Mouse (Mus musculus): ENCODE measurements around the gene Wdr91.

The Wdr91 gene

DNA sequence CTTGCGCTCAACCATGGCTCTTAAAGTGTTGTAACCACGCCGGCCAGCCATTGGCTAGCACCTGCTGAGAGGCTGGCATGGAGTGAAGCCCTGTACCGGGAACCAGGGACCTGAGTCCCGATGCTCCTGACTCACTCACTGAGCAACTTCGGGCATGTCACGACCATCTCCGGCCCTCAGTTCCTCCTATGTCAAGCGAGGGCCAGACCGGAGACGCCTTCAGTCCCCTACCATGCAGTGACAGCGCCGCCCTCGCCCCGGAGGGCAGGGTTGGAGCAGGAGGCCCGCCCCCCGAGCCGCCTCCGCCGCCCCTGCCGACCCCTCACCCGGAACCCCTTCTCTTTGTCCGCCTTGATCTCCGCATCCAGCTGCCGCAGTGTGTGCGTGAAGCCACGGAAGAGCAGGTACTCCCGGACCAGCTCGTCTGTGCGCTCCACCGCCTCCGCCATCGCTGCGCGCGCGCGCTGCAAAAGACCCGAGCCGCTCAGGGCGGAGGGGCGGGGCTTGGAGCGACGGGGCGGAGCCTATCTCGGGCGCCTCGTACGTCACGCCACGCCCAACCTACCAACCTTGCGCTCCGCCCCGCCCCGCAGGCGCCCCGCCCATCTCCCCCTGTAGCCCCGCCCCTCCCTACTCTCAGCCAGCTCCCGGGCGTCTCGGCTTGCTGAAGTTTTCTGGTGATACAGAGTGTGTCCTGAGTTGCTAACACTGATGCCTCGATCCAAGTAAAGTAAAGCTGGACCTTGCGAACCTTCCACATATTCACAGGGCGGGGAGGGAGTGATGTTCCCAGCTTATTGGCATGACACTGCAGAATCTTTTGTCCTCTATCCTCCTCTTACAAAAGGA, at the start of gene Wdr91:
TSS of gene Wdr91 (minus strand) at position 506 of the 849 bp plus-strand sequence.
- DNase-seq (ENCODE audit: low read depth) = peak; percentile 80

DNA sequence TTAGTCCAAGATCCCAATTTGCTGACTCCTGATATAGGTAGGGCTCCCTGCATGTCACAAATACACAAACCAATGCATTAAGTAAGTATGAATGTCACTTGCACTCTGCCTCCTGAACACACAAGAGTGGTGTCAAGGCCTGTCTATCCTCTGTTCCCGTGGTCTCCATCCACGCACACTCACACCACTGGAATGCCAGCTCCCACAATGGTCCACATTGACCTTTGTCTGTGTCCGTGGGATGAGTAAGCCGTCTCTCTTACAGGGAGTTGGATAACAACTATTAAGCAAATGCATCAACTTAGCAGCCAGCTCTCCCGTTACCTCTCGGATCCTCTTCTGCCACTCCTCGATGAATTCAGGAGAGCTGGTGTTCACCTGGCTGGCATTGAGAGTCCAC, 48.5 kb upstream of the Wdr91 start:
- DNase-seq (ENCODE audit: low read depth) = no peak

DNA sequence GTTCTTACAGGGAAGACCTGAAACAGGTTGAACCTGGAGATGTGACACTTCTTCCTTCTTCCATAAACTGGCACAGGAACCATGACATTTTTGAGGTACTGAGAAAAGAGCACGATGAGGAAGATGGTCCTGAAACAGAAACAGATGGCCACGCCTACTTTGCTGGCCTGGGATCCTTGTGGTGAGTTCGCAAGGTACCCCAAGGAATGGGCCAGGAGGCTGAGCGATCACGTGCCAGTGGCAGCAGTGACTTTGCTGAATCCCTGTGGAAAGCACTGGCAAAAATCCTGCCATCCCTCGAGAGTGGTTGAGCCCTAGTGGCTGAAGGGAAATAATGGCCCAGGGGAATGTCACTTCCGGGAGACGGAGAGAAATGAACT, 45.2 kb upstream of the Wdr91 start:
- DNase-seq (ENCODE audit: low read depth) = no peak

DNA sequence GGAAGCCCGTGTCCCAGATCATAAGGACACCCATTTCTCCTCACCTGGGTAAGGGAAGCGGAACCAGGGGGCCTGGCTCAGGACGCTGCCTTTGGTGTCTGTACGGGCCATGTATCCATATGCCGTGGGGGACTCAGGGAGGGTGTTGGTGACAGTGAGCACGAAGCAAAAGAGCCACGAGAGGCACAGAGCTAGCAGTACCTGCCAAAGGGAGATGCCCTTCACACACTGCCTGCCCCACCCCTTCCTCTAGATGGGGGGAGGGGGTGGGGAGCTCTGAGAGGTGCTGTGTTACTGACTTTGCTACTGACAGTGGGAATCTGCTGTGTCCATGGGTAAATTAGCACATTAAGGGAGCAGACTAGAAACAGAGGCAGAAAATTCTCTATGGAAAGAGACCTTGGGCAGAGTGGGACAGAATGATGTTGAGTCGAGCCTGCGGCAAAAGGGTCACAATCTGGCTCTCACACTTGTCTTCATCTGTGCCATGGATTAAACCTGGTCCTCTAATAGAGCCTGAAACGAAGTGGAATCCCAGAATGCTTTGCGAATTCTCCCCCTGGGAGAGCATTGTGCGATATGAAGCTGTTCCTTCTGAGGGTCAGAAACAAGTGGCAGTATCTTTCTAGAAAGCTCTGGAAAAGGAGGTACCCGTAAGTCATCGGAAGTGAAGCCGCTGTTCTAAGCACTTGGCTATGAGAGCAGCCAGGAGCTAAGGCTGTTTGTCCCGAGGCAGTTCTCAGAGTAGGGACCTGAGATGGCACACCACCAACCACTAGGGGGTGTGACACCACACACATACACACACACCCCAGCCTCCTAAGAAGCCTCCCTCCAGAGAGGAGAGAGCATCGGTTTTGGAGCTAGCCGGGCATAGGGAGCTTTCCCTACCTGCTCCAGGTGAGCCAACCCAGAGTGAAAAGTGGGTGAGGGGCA, 44.5 kb upstream of the Wdr91 start:
- peak; percentile 34 for DNase-seq (ENCODE audit: low read depth)

DNA sequence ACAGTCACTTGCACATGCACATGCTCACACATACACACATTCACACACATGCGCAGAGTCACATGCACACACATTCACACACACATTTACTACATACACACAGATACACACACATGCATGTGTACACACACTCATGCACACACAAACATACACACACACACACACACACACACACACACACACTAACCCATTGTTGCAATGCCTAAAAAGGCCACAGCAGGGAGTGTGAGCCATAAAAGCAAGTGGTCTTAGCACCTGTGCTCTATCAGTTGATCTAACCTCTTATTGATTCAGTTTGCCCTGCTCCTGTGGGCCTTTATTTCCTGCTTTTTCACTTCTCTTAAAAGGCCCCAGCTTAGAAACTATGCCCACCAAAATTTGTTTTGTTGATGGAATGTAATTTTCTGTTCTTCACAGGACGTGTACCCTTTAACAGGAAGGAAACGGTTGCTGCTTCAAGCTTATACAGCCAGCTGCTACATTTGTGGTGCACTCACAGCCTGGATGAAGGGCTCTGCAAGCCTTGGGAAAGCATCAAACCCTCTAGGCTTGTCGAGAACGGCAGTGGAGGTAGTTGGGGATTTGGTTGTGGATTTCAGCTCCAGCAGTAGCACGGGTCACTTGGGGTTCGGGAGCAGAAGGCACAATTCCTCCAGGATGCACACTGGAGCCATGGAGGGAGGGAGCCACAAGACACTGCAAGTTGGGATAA, 41.4 kb upstream of the Wdr91 start:
- DNase-seq (ENCODE audit: low read depth) = no peak

DNA sequence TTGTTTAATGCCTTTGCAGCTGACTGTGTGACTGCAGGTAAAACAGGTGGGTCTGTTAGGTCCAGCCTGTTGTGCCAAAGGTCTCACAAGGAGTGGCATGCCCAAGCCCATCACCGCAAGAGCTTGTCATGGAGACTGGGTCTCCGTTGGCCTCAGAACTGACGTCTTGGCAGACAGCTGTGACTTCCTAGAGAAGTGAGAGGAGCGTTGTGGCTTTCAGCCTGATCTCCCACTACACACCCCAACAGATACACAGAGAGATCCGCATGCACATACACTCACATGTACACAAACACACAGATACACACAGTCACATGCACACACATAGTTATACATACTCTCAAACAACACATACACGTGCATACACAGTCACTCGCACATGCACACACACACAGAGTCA, 40.8 kb upstream of the Wdr91 start:
- no peak for DNase-seq (ENCODE audit: low read depth)

DNA sequence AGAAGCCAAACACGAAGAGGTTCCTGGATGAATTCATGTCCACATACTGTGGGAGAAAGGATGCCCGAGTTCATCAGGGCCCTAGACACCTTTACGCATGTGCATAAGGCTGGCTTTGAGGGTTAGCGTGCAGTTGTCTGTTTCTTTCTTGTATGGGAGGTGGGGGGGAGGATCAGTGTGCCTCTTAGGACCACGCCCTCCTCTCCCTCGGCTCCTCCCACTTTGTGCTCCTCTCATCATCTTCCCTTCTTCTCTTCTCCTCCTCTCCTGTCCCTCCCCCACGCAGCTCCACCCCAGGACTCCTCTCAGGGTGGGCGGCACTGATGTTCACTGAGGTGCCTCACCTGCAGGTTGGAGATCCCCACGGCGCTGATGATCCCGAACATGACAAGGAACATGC, 37.8 kb upstream of the Wdr91 start:
- no peak for DNase-seq (ENCODE audit: low read depth)

DNA sequence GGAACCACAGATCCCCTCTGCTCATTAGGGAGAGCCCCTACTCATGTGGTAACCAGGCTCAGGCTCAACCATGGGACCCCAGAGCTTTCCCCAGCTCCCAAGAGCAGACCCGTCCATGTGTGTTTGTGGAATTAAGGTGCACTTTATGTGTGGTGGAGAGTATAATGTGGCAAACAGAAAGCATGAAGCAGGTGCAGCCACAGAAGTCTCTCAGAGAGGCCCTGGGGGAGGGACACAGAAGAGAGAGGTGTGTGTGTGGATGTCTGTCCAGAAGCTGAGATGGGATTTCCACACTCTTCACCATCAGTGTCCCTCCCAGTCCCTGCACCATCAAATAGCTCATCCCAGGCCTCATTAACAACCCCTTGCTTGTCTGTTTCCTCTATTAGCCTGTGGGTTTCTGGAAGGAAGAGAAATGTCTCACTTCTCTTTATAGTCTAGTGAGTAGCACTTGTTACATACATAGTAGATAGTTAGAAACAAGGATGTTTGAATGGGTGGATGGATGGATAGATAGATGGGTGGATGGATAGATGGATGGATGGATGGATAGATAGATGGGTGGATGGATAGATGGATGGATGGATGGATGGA, 35.9 kb upstream of the Wdr91 start:
- DNase-seq (ENCODE audit: low read depth) = no peak

DNA sequence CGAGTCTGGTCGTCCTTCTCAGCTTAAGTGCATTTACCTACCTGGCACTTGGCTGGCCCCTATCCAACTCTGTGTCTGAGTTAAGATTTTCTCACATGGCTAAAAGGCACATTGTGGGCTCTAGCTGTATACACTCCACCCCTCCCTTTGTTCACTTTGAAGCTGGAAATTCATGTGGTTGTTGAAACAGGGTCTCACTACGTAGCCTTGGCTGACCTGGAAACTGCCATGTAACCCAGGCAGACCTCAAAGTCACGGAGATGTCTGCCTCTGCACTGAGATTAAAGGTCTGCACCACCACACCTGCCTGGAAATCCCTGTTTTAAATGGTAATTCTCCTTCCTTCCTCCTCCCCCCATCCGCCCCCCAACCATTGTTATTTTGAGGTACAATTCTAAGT, 32.8 kb upstream of the Wdr91 start:
- DNase-seq (ENCODE audit: low read depth) = no peak

DNA sequence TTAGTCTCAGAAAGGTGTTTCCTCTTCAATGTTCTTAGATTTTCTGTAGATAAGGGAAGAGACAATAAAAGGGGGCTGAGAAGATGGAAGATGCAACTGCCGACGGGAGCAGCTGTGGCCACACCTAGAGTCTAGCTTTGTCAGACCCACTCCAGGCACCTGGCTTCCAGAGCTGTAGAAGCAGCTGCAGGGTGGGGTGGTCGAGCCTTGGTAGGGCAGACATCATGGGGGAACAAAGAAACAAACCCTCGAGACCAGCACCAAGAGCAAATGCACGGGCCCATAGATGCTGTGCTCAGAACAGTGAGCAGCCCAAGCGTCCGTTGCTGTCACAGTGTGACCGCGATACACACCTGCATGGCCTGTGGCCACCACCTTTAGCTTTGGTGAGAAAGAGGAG, 31.8 kb upstream of the Wdr91 start:
- no peak for DNase-seq (ENCODE audit: low read depth)

DNA sequence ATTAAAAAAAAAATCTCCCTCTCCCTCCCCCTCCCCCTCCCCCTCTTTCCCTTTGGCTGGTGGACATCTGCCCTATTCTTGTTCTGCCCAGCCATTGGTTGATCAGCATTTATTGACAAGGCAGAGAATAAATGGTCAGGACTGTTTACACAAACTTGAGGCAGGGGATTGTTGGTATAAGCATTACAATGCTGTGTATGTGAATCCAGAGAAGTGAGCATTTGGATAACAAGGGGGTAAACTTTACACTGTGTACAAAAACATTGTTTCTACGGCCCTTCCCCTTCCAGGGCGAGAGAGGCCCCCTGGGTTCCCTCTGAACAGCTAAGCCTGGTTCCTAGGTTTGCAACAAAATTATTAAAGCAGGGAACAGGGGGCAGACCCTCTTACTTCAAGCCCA, 30.8 kb upstream of the Wdr91 start:
- no peak for DNase-seq (ENCODE audit: low read depth)

DNA sequence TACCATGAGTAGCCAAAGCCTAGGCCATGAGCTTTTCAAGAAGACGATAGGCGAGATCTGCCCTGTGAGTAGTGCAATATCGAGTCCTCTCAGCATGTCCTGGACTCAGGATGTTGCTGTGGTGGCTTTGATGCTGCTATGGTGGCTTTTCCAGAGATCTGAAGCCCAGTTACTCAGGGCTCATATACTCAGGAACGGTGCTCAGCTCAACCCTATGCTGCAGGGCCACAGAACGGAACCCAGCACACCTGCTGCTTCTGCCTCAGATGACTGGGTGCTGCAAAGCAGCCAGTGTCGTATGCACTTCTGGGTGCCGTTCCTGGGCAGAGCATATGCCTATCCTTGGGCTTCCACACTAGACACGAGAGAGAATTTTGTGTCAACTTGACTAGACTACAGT, 28.8 kb upstream of the Wdr91 start:
- no peak for DNase-seq (ENCODE audit: low read depth)

DNA sequence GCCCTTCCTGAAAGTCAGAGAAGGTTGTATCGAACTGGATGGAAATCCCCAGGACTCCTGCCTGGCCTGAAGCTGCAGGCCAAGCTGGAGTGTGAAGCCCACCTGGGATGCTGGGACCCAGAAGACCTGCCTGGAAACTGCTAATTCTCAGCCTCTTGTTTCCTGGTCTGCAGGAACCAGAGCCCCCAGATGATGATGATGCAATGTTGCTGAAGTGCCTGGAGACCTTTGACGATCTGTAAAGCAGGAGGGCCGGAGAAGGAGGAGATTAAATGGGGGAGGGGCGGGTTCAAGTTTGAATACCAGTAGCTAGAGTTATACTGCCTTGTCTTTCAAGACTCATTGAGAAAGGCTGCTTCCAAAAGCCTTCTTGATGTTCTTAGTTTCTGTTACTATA, 28.3 kb upstream of the Wdr91 start:
- DNase-seq (ENCODE audit: low read depth) = no peak

DNA sequence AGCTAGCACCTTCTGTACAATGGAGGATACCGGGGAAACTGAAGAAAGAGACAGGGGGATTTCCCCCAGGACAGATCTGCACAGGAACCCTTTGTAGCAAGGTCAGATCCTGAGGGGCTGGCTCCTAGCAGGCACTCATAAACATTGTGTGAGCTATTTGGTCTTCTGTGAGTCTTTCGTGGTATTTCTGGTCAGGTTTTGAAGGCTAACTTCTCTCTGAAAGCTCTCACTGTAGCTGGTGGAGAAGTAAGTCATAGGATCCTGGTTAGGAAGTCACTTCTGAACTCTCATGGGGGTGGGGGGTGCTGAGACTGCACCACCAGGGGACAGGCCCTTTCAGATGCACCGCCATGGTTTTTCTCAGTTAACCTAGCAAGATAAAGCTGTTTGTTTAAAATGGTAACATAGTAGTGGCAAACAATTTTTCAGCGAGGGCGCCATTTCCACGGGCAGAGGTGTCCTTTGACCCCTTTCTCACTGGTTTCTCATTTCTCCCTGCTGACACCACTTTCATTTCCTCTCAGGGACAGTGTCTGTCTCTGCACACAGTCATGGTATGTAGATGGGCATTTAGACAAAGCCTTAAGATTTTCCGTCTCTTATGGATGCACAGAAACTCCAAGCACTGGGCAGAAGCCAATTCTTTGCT, 27.7 kb upstream of the Wdr91 start:
- DNase-seq (ENCODE audit: low read depth) = no peak

DNA sequence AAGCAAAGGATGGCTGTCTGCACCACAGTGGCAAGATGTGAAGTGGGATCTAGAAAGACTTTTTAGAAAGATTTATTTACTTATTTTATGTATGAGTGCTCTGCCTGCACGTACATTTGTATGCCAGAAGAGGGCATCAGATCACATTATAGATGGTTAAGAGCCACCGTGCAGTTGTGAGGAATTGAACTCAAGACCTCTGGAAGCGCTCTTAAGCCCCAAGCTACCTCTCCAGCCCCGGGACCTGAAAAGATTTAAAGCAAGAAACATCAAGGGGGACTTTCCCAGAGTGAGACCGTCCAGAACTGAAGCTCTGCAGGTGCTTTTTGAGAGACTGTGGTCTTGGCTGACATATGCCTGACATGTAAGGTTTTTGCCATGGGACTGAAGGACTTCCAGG, 26.1 kb upstream of the Wdr91 start:
- DNase-seq (ENCODE audit: low read depth) = no peak

DNA sequence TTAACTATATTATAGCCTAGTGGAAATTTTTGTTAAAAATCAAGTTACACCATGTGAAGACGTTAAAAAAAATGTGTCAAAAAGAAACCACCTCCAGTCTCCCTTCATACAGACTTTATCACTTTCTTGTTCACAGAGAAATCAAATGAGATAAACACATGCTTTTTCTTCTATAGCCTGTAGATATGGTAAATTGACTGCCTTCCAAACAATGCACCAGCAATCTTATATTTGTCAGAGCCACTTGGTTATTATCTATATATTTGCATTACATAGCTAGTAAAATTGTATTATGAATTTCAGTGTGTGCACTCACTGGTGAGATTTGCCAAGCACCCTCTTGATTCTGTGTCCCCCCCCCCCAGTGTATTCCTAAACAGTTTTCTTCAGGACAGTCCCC, 22.0 kb upstream of the Wdr91 start:
- no peak for DNase-seq (ENCODE audit: low read depth)

DNA sequence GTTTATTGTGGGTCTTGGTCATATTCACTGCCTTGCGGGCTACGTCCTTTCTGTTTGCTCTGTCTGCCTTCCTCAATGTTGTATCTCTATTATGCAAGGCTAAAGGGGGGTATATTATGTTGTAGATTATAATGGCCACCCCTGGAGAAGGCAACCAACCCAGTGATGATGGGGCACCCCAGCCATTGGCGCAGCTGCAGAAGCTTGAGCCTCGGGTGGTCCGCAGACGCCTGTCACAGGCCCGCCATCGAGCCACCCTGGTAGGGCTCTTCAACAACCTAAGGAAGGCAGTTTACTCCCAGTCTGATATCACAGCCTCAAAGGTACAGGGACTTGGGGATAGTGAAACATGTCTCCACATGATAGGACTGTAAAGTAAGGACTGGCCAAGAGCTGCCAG, 16.9 kb upstream of the Wdr91 start:
- no peak for DNase-seq (ENCODE audit: low read depth)

DNA sequence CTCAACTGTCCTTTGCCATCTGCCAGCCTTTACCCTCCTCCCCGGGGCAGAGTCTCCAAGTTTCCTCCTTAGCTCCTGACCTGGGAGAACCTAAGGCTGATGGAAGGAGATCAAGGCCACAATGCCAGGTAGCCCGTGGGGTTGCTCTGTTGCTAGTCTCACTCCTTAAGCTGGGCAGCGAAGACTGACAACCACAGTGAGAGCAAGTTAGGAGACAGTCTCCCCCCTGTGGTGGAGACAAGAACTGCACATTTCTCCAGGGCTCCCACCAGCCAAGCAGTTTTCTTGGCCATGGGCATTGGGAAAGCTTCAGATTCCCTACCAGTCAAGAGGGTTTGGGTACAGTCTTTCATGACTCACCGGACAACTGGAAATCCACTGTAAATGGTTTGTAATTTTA, 16.5 kb upstream of the Wdr91 start:
- DNase-seq (ENCODE audit: low read depth) = peak; percentile 57

DNA sequence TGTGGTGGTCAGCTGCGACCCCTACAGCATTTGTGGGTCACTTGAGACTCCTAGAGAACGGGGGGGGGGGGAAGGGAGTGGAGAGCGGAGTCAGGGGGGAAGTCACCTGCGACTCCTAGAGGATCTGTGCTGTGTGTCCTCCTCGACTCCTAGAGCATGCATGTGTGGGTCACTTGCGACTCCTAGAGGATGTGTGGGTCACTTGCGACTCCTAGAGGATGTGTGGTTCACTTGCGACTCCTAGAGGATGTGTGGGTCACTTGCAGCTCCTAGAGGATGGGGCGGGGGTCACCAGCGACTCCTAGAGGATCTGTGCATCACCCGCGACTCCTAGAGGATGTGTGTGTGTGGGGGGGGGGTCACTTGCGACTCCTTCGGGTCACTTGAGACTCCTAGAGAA, 11.3 kb upstream of the Wdr91 start:
- peak; percentile 46 for DNase-seq (ENCODE audit: low read depth)

DNA sequence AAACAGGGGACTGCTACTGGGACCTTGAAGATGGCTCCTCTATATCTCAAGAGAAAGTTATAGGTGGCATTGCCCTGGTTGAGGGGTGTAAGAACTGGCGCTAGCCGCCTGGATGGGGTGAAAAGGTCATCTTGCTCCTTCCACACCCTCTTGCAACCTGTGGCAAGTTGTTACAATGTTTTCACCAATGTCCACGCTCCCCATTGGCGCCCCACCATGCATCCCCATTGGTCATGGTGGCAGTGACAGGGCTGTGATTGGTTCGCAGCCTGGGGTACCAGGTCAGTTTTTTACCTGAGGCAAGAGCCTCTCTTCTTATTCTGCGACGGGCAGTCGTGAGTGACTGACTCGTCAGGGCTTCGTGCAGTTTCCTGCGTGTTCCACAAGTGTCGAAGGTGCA, 10.0 kb upstream of the Wdr91 start:
- DNase-seq (ENCODE audit: low read depth) = no peak

DNA sequence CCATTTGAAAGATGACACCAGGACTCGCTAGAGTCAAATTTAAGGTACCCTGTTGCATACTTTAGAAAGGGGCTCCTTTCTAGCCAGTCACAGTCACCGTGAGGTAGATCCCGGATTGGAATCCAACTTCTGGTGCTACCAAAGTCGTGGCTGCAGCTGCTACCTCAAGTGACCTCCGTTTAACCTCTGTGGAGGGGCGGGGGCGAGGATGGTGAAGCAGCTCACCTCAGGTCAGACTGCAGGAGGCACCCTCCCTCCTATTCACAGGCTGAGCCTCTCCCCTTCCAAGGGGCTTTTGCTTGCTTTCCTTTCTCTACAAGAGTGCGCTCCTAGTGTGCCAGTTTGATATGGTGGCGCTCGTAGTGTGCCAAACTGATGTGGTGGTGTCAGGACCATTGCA, 9.3 kb upstream of the Wdr91 start, which contains the start of gene Stra8:
TSS of gene Stra8 (plus strand) at position 208 of the 400 bp plus-strand sequence.
- DNase-seq (ENCODE audit: low read depth) = no peak

DNA sequence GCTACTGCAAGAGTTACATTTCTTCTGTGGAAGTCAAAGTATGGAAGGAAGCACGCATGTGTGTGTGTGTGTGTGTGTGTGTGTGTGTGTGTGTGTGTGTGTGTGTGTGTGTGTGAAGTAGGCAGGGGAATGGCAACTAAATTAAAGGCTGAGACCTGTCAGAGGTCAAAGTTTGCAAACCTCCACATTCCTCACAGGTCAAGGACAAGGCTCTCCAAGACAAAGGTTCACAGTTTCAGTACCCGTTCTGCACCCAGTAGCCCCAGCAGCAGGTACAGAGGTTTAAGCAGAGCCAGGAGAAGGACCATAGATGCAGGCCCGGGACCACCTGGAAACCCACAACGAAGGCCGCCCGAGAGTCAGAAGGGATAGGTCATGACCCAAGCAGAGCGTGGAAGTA, 8.5 kb upstream of the Wdr91 start:
- DNase-seq (ENCODE audit: low read depth) = no peak

All from c-Kit-positive CD71-positive TER-119-negative erythroid progenitor cells, embryonic 14.5 days (primary cell).